Mouse (Mus musculus) E14TG2a.4 (cell line): ENCODE measurements around the gene Drd1.

Experiments used
- H3K27me3 ChIP-seq: 2 replicates; pipeline ENCODE4 v1.6.1; 2014; ENCODE audit warnings: low read length, control low read depth; ENCODE audit not compliant: insufficient read depth
- H3K36me3 ChIP-seq: 2 replicates; pipeline ENCODE4 v1.6.1; 2014; ENCODE audit warnings: low read length, control low read depth; ENCODE audit not compliant: insufficient read depth
- H3K4me1 ChIP-seq: replicated peaks from 2 replicates; pipeline ENCODE4 v1.6.1; 2014; ENCODE audit warnings: low read depth, low read length, control low read depth
- H3K4me3 ChIP-seq: replicated peaks from 2 replicates; pipeline ENCODE4 v1.5.1; 2014; ENCODE audit warnings: mild to moderate bottlenecking, low read length
- H3K9me3 ChIP-seq: 2 replicates; pipeline ENCODE4 v1.6.1; 2014; ENCODE audit warnings: low read length, control low read depth
- CTCF ChIP-seq: conservative IDR thresholded peaks from 2 replicates; pipeline ENCODE4 v1.5.1; 2014; ENCODE audit warnings: low read length
- NANOG ChIP-seq: IDR thresholded peaks from 2 replicates; pipeline ENCODE4 v1.6.1; 2014; ENCODE audit warnings: borderline replicate concordance, low read length, mixed read lengths
- POU5F1 ChIP-seq: IDR thresholded peaks from 2 replicates; pipeline ENCODE4 v1.6.1; 2014; ENCODE audit warnings: low read length, borderline replicate concordance

The Drd1 gene

GRCm38 (mm10) chr13:54077470-54078174, 22.1 kb upstream of the Drd1 start:
- H3K4me3 ChIP-seq = no peak overlapping the region
- H3K9me3 ChIP-seq = no peaks in the 10 kb centered on the region
- peaks cover 80% of the 10 kb centered on the region for H3K4me1 ChIP-seq
- no peaks in the 10 kb centered on the region for H3K27me3 ChIP-seq
- H3K36me3 ChIP-seq = peaks cover 72% of the 10 kb centered on the region
- no peak for TF ChIP-seq POU5F1
- no peak for TF ChIP-seq CTCF
- no peak for TF ChIP-seq NANOG

- H3K4me1 ChIP-seq = peaks cover 83% of the 10 kb centered on the region
- H3K36me3 ChIP-seq = peaks cover 65% of the 10 kb centered on the region
- TF ChIP-seq POU5F1 (no peak), NANOG (no peak), CTCF (no peak)
- H3K4me3 ChIP-seq = no peak overlapping the region
- no peaks in the 10 kb centered on the region for H3K9me3 ChIP-seq
- no peaks in the 10 kb centered on the region for H3K27me3 ChIP-seq
These were observed 21.4 kb upstream of the Drd1 start for GRCm38 (mm10) chr13:54076762-54077460.

- Histone ChIP-seq H3K9me3 (no peaks in the 10 kb centered on the region), H3K36me3 (peaks cover 59% of the 10 kb centered on the region), H3K27me3 (no peaks in the 10 kb centered on the region), H3K4me3 (no peak overlapping the region), H3K4me1 (peaks cover 82% of the 10 kb centered on the region)
- TF ChIP-seq CTCF (no peak), POU5F1 (no peak), NANOG (no peak)
These were observed 20.5 kb upstream of the Drd1 start for GRCm38 (mm10) chr13:54076051-54076450.

GRCm38 (mm10) chr13:54075416-54075815, 19.9 kb upstream of the Drd1 start:
- TF ChIP-seq NANOG (no peak), POU5F1 (no peak), CTCF (no peak)

GRCm38 (mm10) chr13:54073491-54073890, 18.0 kb upstream of the Drd1 start:
- no peak overlapping the region for H3K4me3 ChIP-seq
- TF ChIP-seq POU5F1 (no peak), NANOG (no peak), CTCF (no peak)
- H3K4me1 ChIP-seq = peaks cover 69% of the 10 kb centered on the region
- no peaks in the 10 kb centered on the region for H3K9me3 ChIP-seq
- peaks cover 43% of the 10 kb centered on the region for H3K36me3 ChIP-seq
- peaks cover 20% of the 10 kb centered on the region for H3K27me3 ChIP-seq

More at GRCm38 (mm10) chr13:54075416-54075815, 19.9 kb upstream of the Drd1 start:
- no peak overlapping the region for H3K4me3 ChIP-seq
- no peaks in the 10 kb centered on the region for H3K9me3 ChIP-seq
- H3K36me3 ChIP-seq = peaks cover 57% of the 10 kb centered on the region
- H3K27me3 ChIP-seq = peaks cover 4% of the 10 kb centered on the region
- H3K4me1 ChIP-seq = peaks cover 84% of the 10 kb centered on the region

GRCm38 (mm10) chr13:54073066-54073465, 17.6 kb upstream of the Drd1 start:
- Histone ChIP-seq H3K4me1 (peaks cover 70% of the 10 kb centered on the region), H3K9me3 (no peaks in the 10 kb centered on the region), H3K36me3 (peaks cover 40% of the 10 kb centered on the region), H3K27me3 (peaks cover 20% of the 10 kb centered on the region), H3K4me3 (peak overlapping the region; percentile 93)
- no peak for TF ChIP-seq NANOG
- no peak for TF ChIP-seq POU5F1
- no peak for TF ChIP-seq CTCF

GRCm38 (mm10) chr13:54072526-54073057, 17.1 kb upstream of the Drd1 start:
- Histone ChIP-seq H3K36me3 (peaks cover 36% of the 10 kb centered on the region), H3K4me1 (peaks cover 70% of the 10 kb centered on the region), H3K27me3 (peaks cover 20% of the 10 kb centered on the region), H3K9me3 (no peaks in the 10 kb centered on the region), H3K4me3 (peak overlapping the region; percentile 93)
- TF ChIP-seq POU5F1 (no peak), NANOG (no peak), CTCF (no peak)

GRCm38 (mm10) chr13:54071606-54072331, 16.3 kb upstream of the Drd1 start, which contains the start of gene Sfxn1:
TSS of gene Sfxn1 (plus strand) at chr13:54071869.
- Histone ChIP-seq H3K4me3 (peak within 1 kb of the TSS; percentile 93), H3K4me1 (peaks cover 67% of the 10 kb centered on the region)
- TF ChIP-seq NANOG (no peak), POU5F1 (no peak), CTCF (no peak)

GRCm38 (mm10) chr13:54071011-54071410, 15.5 kb upstream of the Drd1 start:
- TF ChIP-seq NANOG (no peak), POU5F1 (no peak), CTCF (no peak)
- Histone ChIP-seq H3K36me3 (peaks cover 20% of the 10 kb centered on the region), H3K4me1 (peaks cover 59% of the 10 kb centered on the region), H3K27me3 (peaks cover 24% of the 10 kb centered on the region), H3K9me3 (no peaks in the 10 kb centered on the region), H3K4me3 (peak overlapping the region; percentile 93)

More at GRCm38 (mm10) chr13:54071606-54072331, 16.3 kb upstream of the Drd1 start, which contains the start of gene Sfxn1:
- H3K9me3 ChIP-seq = no peaks in the 10 kb centered on the region
- peaks cover 20% of the 10 kb centered on the region for H3K27me3 ChIP-seq
- H3K36me3 ChIP-seq = peaks cover 27% of the 10 kb centered on the region
